Mouse (Mus musculus) thymus, postnatal 0 days (tissue): ENCODE results near the gene Spag5. TPM values are rescaled to one million over a fixed set of nuclear protein-coding genes. Genes with fewer than 3 reads are reported as not detected.

Experiments
- DNase-seq: peaks from one replicate; pipeline ENCODE4 v3.0.0-alpha.2; 2015; ENCODE audit warnings: low spot score
- polyA plus RNA-seq: library from polyadenylated mRNA; unstranded; fragments of >200 nt; fragmentation: Nextera tagmentation; extraction: Ambion mirVana; gene quantifications from 2 replicates; pipeline ENCODE4 v1.2.1, GENCODE M21; 2015

Gene Spag5
- polyA plus RNA-seq, 1 experiment from 2014 or later = 31.5 TPM

DNA sequence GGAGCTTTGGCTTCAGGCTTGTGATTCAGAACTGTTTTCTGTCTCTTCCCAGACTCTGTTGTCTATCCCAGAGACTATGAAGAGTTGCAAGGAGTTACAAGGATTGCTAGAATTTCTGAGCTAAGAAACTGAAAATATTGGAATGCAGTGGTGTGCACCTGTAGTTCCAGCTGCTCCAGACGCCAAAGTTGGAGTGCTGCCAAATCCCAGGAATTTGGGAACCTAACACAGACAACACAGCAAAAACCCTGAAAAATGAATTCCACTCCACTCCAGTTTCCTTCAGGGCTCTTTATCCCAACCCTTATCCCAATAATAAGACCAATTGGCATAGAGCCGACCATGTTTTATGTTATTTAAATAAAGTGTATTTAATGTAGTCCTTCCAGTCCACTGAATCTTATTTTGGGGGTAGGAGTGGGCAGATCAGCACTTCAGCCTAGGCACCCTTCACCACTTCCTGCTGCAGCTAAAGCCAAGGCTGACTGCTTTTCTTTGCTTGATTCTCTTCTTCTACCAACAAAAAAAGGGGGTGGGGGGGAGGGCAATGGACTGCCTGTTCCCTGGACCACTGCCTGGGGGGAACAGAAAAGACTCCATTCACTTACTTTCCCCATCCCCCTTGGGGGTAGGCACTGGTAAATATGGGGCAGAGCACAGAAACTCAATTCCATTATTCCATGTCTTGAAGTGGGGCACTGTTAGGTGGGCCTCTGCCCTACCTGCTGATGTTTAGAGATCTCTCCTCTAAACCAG, 20.9 kb downstream of the Spag5 start:
- DNase-seq = no peak

DNA sequence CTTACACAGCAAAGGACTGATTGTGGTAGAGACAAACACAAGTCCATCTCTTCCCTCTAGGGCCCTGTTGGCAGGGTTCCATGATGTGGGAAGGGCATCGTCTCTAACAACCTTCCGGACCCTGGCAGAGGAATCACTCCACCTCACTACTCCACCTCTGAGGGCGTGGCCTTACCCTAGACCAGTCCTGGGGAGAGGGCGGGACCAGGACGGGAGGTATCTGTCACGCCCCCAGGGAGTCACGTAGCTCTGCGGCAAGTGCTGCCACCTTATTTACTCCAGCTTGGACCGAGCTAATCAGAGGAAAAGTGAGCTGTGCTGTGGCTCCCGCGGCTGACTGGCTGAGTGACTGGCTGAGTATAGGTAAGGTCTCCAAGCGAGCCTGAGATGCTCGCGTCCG, 21.5 kb downstream of the Spag5 start, which contains the start of gene Aldoc:
TSS of gene Aldoc (plus strand) at position 109 of the 400 bp plus-strand sequence.
- DNase-seq = peak; percentile 72

DNA sequence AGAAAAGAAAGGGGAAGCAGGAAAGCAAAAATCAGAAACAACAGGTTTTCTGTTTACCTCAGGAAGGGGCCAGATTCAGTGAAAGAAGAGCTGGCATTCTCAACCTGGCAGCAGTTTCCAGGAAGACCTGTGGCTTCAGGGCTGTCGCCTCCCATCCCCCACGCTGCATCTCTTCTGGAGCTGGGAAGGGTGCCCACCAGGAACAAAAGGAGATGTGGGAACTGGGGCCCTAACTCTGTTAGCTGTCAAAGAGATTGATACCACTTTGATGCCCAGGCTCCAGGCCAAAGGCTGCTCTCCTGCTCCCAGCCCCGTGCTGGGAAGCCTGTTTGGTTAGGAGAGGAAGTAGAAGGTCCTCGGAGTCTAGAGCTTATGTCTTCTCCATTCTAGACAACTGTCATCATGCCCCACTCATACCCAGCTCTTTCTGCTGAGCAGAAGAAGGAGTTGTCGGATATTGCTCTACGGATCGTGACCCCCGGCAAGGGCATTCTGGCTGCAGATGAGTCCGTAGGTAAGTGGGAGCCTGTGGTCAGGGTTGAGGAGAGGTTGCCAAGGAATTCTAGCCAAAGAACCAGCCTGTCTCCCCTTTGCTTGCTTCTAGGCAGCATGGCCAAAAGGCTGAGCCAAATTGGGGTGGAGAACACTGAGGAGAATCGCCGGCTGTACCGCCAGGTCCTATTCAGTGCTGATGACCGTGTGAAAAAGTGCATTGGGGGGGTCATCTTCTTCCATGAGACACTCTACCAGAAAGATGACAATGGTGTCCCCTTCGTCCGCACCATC, 22.9 kb downstream of the Spag5 start:
- no peak for DNase-seq

DNA sequence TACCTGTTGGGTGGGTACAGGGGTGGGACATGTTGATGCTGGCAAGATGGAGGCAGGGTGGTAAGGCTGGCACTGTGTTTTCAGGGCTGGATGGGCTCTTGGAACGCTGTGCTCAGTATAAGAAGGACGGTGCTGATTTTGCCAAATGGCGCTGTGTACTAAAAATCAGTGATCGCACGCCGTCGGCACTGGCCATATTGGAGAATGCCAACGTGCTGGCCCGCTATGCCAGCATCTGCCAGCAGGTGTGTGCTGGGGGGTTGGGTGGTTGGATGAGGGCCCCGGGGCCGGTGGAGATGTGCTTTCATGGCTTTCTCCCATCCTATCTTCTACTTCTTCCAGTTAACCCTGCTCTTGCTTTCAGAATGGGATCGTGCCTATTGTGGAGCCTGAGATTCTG, 23.6 kb downstream of the Spag5 start:
- DNase-seq = no peak

DNA sequence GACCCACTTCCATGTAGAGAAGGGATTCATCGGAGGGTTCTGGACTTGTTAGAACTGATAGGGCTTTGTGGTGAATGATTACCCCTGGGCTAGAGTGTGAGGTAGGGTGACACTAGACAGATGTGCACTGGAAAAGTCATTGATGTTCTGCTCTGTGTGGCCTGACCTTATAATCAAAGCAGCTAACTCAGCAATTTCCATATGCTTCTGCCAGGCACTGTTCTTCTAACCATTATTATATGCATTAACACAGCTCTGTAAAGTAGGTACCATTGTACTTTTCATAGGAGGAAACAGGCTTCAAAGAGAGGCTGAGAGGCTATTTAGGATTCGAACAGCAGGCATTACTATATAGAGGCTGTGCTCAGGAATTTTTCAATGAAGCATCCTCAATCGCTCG, 25.9 kb downstream of the Spag5 start:
- DNase-seq = no peak

DNA sequence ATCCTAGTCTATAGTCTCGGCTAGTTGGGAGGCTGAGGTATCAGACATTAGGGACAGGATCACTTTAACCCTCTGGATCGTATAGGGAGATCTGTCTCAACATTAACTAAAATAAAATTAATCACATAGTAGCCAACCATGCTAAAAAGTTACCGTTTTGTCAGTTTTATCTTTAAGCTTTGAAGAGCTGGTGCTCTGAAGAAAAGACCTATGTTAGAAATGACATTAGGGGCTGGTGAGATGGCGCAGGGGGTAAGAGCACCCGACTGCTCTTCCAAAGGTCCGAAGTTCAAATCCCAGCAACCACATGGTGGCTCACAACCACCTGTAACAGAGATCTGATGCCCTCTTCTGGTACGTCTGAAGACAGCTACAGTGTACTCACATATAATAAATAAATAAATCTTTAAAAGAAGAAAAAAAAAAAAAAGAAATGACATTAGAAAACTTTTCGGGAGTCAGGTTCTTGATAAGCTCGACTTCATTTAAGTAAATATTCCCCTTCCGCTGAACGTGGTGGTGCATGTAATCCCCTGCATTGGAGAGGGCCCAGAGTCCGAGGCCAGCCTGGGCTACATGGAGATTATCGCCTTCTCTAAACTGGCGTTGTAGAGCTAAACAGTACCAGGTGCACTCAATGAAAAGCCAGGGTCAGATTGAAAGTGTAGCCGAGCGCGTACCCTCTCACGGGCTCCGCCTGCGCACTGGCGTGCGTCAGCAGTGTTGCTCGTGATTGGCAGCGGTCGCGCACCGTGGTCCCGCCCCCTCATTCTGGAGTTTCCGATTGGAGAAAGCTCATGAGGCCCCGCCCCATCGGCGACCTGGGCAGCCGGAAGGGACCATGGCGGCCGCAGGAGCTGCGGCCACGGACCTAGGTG, 26.5 kb downstream of the Spag5 start, which contains the start of gene Pigs:
TSS of gene Pigs (plus strand) at position 782 of the 878 bp plus-strand sequence.
- peak; percentile 92 for DNase-seq

DNA sequence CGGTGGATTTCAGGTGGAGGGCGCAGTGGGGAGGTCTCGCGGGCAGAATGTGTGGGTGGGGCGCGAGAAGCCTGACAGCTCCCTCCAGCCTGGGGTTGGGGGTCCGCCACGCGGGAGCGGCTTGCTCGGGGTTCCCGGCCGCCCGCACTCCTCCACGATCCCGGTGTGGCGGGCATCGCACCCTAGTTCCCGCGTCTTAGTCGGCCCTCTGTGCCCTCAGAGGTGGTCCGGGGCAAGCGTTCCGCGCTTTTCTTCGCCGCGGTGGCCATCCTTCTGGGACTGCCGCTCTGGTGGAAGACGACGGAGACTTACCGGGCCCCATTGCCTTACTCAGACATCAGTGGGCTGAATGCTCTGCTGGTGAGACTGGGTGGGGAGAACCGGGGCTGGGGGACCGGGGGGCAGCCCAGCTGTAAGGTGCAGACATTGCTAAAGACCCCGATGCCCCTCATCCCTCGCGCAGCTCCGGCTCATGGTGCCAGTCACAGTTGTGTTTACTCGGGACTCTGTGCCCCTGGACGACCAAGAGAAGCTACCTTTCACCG, 27.3 kb downstream of the Spag5 start:
- DNase-seq = no peak

DNA sequence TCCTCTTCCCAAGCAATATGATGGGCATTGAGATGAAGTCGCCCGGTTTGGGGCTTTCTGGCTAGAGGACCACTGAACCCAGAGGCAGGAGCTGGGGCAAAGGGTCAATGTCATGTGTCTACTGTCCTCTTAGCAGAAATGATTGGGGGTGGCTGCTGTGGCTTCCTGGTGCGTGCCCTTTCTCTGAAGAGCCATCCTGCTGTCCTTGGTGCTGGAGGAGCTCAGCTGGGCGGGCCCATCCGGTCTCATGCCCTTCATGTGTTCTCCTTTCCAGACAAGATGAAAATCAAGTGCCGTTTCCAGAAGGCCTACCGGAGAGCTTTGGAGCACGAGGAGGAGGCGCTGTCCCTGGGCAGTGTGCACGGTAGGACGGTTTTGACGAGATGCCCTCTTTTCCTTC, 31.3 kb downstream of the Spag5 start:
- no peak for DNase-seq

DNA sequence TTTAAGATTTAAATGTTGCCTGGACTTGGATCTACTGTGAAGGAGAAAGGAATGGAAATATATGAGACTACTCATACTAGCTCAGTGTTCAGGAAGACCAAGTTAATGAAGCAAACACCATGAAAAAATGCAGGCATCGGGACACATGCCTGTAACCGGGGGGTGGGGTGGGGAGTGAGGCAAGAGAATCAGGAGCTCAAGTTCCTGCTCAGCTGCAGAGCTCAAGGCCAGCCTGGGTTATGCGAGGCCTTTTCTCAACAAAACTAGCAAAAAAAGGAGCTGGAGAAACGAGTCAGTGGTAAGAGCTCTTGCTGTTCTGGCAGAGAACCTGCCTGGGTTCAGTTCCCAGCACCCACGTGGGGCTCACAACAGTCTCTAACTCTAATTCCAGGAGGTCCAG, 32.7 kb downstream of the Spag5 start:
- DNase-seq = no peak

DNA sequence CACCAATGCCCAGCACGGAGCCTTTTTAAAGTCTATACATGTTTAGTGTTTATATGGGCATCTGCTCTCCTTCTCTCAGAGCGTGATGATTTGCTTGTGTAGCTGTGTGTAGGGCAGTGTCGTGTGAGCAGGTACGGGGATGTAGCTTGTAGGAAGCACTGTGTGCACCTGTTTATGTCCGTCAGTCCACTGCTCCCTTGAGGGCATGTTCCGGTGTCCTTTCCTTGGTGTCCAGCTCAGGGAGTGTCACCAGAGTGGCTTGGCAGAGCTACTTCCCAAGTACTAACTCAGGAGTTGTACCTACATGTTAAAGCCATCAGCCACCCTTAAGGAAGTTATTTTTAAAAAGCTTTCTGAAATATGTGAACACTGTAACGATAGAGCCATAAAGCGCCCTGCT, 35.7 kb downstream of the Spag5 start:
- DNase-seq = no peak

DNA sequence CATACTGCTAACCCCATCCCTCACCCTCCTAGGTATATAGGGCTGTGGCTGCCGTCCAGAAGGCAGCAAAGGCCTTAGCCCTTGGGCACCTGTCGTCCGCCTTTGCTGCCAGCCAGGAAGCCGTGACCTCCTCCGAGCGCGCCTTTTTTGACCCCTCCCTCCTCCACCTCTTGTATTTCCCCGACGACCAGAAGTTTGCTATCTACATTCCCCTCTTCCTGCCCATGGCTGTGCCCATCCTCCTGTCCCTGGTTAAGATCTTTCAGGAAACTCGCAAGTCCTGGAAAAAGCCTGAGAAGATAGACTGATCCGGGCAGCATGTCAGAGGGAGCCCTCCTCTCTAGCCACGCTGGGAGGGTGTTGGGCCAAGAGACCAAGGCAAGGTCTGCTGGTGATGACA, 40.4 kb downstream of the Spag5 start:
- DNase-seq = no peak

DNA sequence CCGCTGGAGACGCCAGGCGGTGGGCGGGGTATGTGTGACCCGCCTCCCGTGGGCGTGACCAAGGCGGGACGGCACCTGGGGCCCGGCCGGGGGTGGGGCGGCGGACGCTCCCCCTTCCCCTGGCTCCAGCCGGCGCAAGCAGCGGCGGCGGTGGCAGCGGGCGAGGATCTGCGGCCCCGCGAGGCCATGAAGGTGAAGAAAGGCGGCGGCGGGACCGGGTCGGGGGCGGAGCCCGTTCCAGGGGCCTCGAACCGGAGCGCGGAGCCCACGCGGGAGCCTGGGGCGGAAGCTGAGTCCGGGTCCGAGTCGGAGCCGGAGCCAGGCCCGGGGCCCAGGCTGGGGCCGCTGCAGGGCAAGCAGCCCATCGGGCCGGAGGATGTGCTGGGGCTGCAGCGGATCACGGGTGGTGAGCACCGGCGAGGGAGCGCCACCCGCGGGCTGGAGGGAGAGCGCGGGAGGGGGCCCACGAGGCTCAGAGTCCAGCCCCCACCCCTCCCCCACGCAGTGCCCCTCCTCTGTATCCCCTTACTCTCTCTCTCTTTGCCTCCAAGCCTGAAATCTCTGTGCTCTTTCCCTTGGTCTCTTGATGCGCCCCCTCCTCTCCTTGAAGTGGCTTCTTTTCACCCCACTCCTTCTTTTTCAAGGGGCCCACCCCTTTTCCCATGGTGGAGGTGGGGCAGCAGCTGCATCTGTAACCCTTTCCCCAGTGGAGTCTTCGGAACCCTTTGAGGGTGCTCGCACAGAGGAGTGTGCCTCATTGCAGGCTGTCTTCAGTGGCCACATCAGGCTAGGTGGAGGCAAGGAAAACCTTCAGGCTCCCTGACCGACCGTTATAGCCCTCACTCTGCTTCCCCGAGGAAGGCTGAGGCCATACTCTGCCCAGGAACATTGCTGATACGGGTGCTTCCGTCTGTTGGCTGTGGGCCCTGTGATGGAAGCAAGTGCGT, 42.3 kb downstream of the Spag5 start, which contains the start of gene Unc119:
TSS of gene Unc119 (plus strand) at position 102 of the 947 bp plus-strand sequence.
- peak; percentile 73 for DNase-seq

DNA sequence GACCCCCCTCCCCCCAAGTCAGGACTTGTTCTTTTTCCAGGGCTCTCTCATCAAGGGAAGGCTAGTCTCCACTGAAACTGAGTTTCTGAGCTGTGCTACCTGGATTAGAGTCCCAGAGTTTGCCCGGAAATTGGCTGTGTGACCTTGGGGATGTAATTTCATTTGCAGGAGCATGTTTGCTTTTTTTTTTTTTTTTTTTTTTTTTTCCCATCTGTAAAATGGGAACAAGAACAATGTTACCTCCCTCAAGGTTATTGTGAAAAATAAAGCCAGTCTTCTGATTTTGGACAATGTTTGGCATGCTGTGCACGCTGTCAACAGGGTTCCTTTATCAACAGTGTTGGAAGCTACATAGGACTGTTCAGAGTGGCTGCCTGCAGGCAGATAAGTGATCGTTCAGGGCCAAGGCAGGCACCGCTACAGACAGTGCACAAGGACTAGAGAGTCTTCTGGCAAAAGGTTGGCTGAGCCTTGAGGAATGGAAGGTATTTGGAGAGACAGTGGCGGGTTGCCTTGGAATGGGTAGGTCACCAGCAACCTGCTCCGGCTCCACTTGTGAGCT, 43.1 kb downstream of the Spag5 start:
- no peak for DNase-seq

DNA sequence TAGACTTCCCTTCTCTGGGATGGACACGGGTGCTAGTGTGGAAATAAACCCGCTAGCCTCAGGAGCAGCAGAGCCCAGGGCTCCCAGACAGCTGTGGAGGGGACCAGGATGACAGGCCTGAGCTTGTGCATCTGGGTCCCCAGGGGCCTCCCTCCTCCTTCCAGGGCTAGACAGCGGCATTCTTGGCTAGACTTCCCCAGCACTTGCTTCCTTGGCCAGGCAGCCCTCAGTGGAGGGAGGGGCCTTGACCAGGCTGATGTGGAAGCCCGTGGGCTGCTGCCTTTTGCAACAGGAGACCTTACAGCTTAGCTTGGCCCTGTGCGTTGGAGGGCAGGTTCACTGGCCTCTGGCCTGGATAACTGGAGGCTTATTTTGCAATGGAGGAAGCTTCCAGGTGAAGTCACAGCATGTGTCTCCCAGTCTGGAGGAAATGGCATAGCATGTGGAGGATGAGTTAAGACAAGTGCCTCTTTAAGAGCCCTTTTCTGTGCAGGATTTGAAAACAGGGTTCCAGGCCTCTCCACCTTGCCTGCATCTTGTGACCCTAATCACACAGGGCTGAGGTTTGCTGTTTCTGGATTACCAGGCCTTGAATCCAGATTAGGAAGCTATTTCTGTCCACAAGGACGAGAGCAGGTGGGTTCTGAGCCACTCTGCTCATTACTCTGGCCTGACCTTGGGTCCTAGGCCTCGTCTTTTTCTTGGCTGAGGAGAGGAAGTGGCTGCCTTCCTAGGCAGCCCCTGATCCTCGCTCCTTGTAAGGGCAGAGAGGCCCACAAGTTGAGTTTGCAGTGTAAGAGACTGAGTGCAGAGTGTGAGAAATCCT, 43.8 kb downstream of the Spag5 start:
- DNase-seq = no peak

DNA sequence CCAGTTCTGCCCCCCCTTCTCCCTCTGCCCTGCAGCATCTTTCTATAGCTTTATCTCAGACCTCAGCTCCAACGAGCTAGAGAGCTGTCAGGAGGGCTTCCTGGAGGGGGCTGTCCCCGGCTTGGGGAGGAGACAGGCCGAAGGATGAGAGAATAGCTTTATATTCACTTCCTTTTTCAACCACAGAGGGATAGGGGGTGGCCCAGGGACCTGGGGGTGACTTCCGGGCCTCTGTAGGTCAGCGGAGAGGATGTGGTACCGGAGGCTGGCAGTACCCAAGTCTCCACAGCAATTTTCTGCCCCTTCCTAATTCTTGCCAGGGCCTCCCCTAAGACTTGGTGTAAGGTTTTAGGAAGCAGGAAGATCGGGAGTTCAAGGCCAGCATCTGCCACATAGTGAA, 44.5 kb downstream of the Spag5 start:
- peak; percentile 44 for DNase-seq

DNA sequence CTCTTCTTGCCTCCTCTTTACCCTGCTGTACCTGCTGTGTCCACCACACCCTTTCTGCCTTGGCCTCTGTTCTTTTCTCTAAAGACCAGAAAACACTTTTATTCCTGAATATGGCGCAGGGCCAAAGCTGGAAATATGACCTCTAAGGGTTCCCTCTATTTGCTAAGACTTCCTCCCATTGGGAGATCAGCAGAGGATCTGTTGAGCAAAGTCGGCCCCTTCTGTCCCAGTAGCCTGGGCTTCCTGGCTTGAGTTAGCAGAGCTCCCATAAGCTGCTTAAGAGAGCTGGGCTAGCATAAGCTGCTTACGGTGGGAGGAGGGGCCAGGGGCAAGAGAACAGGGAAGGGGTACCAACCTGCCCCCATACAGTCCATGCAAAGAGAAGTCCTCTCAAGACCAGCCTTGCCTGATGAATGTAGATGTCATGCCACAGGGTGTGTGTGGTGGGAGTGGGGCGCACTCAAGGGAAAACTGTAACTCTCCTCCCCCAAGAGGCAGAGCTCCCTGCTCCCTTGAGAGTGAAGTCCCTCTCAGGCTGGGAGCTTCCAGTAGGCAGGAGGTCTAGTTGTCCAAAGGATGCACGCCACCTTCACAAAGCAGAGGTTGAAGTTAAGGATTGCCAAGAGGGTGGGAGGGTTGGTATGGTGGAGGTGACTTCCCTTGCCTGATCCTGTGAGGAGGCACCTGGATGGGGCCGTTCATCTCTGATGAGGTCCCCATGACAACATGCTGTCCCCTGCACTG, 45.2 kb downstream of the Spag5 start:
- no peak for DNase-seq

DNA sequence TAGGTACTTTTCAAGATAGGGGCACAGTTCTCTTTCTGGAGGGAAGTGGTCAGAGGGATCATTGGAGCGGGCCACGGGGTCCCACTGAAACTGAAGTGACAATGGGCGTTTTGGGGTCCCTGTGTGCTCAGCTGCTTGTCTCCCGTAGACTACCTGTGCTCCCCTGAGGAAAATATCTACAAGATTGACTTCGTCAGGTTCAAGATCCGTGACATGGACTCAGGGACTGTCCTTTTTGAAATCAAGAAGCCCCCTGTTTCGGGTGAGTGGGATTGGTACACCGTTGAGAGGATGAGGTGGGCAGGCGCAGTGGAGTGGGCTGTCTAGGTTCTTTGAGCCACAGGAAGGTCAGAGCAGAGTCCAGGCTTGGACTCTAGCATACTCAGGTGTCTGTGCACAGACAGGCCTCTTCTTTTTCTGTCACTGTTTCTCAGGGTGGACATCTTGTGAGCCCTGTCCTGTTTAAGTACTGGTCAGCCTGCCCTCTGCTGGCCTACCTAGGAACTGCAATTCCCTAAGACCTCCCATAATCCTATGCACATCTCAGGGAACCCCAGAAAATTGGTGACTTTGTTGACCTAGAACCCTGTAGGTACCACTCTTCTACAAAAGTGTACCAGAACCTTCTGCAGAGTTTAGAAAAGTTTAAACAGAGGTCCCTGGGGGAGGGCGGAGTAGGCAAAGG, 45.9 kb downstream of the Spag5 start:
- peak; percentile 73 for DNase-seq

DNA sequence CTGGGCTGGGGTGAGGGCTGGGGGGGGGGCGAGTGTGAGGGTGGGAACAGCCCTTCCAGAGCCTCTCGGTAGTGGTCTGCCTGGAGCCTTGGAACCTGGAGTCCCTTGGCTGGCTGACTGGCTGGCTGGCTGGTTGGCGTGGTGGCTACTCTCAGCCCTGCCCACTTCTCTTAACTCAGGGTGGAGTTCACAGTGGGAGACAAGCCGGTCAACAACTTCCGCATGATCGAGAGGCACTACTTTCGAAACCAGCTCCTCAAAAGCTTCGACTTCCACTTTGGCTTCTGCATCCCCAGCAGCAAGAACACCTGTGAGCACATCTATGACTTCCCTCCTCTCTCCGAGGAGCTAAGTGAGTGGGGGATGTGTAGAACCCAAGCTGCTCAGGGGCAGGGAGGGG, 46.6 kb downstream of the Spag5 start:
- no peak for DNase-seq
